Mouse (Mus musculus) embryonic facial prominence, embryonic 15.5 days (tissue): ENCODE measurements around the gene Tmbim6. TPM values are rescaled to one million over a fixed set of nuclear protein-coding genes. Genes with fewer than 3 reads are reported as not detected.

ENCODE experiments used
- ATAC-seq: fragments of 200-750 bp; cut with Nextera tagmentation; 2 replicates; pipeline ENCODE4 v1.8.0; 2017; ENCODE audit warnings: low read depth, moderate TSS enrichment; ENCODE audit not compliant: insufficient number of reproducible peaks, low FRiP score, low TSS enrichment
- H3K27ac ChIP-seq: fragments of 300-500 bp; sonication (generic); replicated peaks from 2 replicates; pipeline ENCODE4 v1.5.1; 2015; ENCODE audit warnings: mild to moderate bottlenecking, inconsistent platforms
- H3K27me3 ChIP-seq: fragments of 300-500 bp; sonication (generic); 2 replicates; pipeline ENCODE4 v1.6.1; 2015; ENCODE audit warnings: inconsistent platforms
- H3K36me3 ChIP-seq: fragments of 300-500 bp; sonication (generic); 2 replicates; pipeline ENCODE4 v1.6.1; 2015; ENCODE audit warnings: mild to moderate bottlenecking, inconsistent platforms
- H3K4me1 ChIP-seq: fragments of 300-500 bp; sonication (generic); 2 replicates; pipeline ENCODE4 v1.6.1; 2015; ENCODE audit warnings: inconsistent platforms
- H3K4me2 ChIP-seq: fragments of 300-500 bp; sonication (generic); replicated peaks from 2 replicates; pipeline ENCODE4 v1.6.1; 2015; ENCODE audit warnings: mild to moderate bottlenecking, inconsistent platforms
- H3K4me3 ChIP-seq: fragments of 300-500 bp; sonication (generic); replicated peaks from 2 replicates; pipeline ENCODE4 v1.5.1; 2015; ENCODE audit warnings: mild to moderate bottlenecking, inconsistent platforms
- H3K9ac ChIP-seq: fragments of 300-500 bp; sonication (generic); 2 replicates; pipeline ENCODE4 v1.6.1; 2015; ENCODE audit warnings: inconsistent platforms
- H3K9me3 ChIP-seq: fragments of 300-500 bp; sonication (generic); replicated peaks from 2 replicates; pipeline ENCODE4 v1.6.1; 2016; ENCODE audit warnings: inconsistent platforms
- WGBS: fragments of 180-500 bp; shearing (Covaris S2); methylation state at CpG from one replicate; pipeline ENCODE4 v1.1.7; 2015; 5-methylcytosine and 5-hydroxymethylcytosine counted together
- polyA plus RNA-seq: library from polyadenylated mRNA; unstranded; fragments of >200 nt; fragmentation: Nextera tagmentation; extraction: Ambion mirVana; gene quantifications from 2 replicates; pipeline ENCODE4 v1.2.1, GENCODE M21; 2015

Gene Tmbim6
- polyA plus RNA-seq, 1 experiment from 2014 or later: 362 TPM

DNA sequence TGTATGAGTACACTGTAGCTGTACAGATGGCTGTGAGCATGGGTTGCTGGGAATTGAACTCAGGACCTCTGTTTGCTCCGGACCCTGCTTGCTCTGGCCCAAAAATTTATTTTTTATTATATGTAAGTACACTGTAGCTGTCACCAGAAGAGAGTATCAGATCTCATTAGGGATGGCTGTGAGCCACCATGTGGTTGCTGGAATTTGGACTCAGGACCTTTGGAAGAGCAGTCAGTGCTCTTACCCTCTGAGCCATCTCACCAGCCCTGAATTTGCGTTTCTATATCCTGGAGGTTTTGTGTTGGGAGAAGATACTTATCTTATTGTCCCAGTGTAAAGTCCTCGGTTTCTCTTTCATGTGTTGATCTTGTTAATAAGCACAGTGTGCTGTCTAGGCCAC lies 5.9 kb upstream of the Tmbim6 start:
- Histone ChIP-seq H3K4me2 (no peak overlapping the region), H3K9me3 (no peaks in the 10 kb centered on the region), H3K36me3 (no peaks in the 10 kb centered on the region), H3K27ac (no peak overlapping the region), H3K4me1 (peaks cover 3% of the 10 kb centered on the region; the same call in 1 of the 2 replicates), H3K9ac (no peak overlapping the region; the same call in 1 of the 2 replicates), H3K4me3 (no peak overlapping the region), H3K27me3 (no peaks in the 10 kb centered on the region)
- WGBS: 67% methylated on average over 3 of the region's 3 CpGs
- ATAC-seq: no peak

DNA sequence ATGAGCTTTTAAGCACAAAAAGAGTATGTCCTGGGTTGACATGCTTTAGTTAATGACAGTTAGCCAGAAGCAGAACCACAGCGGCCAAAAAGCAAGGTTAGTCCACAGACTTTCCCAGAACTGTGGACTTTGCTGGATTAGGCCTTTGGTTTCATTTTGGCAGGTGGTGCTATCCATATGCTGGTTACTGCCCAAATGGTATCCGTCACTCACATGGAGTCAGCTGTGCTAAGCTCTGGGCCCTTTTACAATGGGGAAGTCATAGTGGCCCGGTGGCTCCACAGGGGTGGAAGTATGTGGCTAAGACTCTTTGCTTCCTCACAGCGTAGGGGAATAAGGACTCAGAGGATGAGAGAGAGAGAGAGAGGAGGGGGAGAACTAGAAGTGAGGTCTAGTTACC lies 4.7 kb upstream of the Tmbim6 start:
- 71% methylated on average over 4 of the region's 4 CpGs for WGBS
- H3K9ac ChIP-seq: no peak overlapping the region
- H3K4me3 ChIP-seq: no peak overlapping the region
- H3K27me3 ChIP-seq: no peaks in the 10 kb centered on the region
- no peaks in the 10 kb centered on the region for H3K9me3 ChIP-seq
- no peak overlapping the region for H3K27ac ChIP-seq
- no peaks in the 10 kb centered on the region for H3K36me3 ChIP-seq
- H3K4me2 ChIP-seq: no peak overlapping the region
- ATAC-seq: no peak
- peaks cover 8% of the 10 kb centered on the region for H3K4me1 ChIP-seq

DNA sequence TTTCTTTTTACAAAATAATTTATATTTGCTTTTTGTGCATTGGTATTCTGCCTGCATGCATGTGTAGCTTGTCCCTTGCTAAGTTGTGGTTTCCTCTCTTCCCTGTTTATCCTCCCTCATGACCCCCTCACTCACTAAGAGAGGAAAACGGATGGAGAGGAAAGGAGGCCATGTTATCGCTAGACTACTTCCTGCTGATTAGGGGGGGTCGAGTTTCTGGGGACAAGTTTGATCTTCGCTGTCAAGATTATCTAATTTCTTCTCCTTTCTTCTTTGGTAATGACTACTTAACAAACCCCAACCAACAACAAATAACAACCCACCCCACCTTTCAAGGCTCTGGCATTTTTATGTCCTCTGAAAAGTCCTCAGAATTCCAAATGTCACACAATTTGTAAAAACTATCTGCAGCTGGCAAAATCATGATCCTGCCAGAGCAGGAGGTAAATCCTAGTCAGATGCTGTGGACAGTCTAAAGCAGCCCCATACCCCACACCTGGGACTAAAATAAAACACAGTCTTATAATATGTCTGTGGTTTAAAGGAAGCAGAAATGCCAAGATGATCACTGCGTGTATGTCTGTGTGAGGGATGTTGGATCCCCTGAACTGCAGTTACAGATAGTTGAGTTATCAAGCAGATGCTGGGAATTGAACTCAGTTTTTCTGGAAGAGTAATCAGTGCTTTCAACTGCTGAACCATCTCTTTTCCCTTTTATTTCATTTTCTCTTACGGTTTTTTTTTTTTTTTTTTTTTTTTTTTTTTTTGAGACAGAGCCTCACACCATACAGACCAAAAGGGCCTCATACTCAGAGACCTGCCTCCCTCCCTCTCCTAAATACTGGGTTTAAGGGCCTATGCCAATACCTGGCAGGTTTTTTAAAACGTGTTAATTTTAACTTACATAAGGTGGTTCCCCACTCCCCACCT lies 1.9 kb upstream of the Tmbim6 start:
- no peak overlapping the region for H3K4me2 ChIP-seq
- no peak for ATAC-seq
- peaks cover 23% of the 10 kb centered on the region for H3K4me1 ChIP-seq
- H3K9me3 ChIP-seq: no peaks in the 10 kb centered on the region
- H3K9ac ChIP-seq: no peak overlapping the region
- H3K36me3 ChIP-seq: no peaks in the 10 kb centered on the region
- 61% methylated on average over 7 of the region's 7 CpGs for WGBS
- no peak overlapping the region for H3K27ac ChIP-seq
- no peak overlapping the region for H3K4me3 ChIP-seq
- no peaks in the 10 kb centered on the region for H3K27me3 ChIP-seq

DNA sequence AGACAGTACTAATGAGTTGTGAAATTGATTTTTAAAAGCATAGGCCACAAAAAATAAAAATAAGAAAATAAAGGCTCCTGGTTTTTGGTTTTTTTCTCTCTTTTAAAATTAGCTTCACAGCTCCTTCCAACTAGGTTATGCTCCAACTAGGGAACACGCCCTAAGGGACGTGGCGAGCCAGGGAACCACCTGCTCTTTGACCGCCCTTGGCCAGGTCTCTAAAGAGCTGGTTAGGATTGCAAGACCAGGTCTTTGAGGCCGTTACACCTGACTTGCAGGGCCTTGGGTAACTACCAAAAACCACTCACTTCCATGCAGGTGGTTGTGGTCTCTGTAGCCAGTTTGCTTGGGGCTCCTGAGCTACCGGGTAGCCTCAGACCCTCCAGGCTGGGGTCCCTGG lies 707 bp upstream of the Tmbim6 start:
- Histone ChIP-seq H3K9me3 (no peaks in the 10 kb centered on the region), H3K9ac (0 out of 2 replicates have a peak overlapping the region, but pooled peaks have one; percentile 35), H3K27ac (peak overlapping the region; percentile 67), H3K4me2 (peak overlapping the region; percentile 71), H3K27me3 (no peaks in the 10 kb centered on the region), H3K36me3 (no peaks in the 10 kb centered on the region), H3K4me3 (peak overlapping the region; percentile 90), H3K4me1 (peaks cover 36% of the 10 kb centered on the region)
- no peak for ATAC-seq
- WGBS: 80% methylated on average over 6 of the region's 6 CpGs

DNA sequence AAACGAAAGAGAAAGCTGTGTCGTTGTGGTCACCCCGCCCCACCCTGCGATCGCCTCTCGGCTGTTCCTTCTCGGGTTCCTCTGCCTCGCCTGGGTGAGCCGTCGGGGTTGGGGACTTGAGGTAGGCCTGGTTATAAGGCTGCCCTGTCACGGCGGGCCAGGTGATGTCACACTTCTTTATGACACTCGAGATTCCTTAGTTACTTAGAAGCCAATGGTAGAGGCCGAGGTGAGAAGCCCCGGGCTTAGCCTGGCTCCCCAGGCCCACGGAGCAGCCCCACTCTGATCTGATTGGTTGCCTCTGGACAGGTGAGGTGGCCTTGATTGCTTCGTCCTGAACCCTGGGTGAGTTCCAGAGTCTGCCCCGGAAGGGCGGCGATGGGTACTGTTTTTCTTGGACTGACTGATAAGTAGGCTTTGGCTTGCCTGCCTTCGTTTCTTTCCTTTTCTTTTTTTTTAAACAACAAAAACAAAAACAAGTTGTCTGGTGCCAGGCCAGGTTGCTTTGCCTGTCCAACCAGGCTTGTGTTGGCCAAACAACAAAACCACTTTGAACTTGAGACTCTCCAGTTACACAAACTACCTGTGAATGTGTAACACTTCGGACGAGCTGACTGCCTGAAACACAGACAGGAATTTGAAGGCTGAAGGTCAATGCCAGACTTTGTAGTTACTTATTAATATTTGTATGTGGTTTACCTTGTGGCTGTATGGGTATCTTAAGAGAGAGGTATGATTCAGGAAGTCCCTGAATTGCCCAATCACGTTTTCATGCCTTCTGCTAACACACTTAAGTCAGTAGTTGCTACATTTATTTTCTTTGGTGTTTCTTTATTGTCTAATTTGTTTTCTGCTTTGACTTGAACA lies 937 bp downstream of the Tmbim6 start:
- H3K4me1 ChIP-seq: peaks cover 41% of the 10 kb centered on the region
- no peaks in the 10 kb centered on the region for H3K36me3 ChIP-seq
- H3K27me3 ChIP-seq: no peaks in the 10 kb centered on the region
- peak overlapping the region; percentile 79 for H3K4me2 ChIP-seq
- WGBS: 4% methylated on average over 24 of the region's 24 CpGs
- H3K9ac ChIP-seq: peak overlapping the region; percentile 85
- H3K9me3 ChIP-seq: no peaks in the 10 kb centered on the region
- H3K4me3 ChIP-seq: peak overlapping the region; percentile 90
- ATAC-seq: peak; percentile 25; the same call in 1 of the 2 replicates
- peak overlapping the region; percentile 97 for H3K27ac ChIP-seq

DNA sequence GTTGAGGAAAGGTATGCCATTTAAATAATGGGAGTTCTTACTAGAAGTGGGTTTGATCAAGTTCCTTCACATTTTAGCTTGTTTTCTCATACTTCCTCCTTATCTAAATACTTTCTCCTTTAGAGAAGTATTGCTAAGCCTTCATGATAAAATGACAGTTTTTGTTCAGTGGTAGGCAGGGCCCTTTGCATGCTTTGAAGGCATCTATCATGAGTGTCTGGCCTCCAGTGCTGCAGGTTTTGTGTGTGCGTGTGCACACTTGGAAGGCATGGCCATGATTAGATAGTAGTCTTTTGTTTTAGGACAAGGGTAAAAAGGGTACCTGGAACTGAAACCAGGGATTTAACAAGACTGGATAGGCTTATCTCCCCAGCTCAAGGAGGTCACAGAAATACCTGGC lies 3.8 kb downstream of the Tmbim6 start:
- Histone ChIP-seq H3K4me3 (no peak overlapping the region), H3K9ac (no peak overlapping the region), H3K27me3 (no peaks in the 10 kb centered on the region), H3K9me3 (no peaks in the 10 kb centered on the region), H3K4me1 (peaks cover 55% of the 10 kb centered on the region), H3K4me2 (no peak overlapping the region), H3K36me3 (0 out of 2 replicates have a peak, but pooled peaks cover 2% of the 10 kb centered on the region), H3K27ac (no peak overlapping the region)
- no peak for ATAC-seq
- 82% methylated on average over 1 of the region's 1 CpGs for WGBS

DNA sequence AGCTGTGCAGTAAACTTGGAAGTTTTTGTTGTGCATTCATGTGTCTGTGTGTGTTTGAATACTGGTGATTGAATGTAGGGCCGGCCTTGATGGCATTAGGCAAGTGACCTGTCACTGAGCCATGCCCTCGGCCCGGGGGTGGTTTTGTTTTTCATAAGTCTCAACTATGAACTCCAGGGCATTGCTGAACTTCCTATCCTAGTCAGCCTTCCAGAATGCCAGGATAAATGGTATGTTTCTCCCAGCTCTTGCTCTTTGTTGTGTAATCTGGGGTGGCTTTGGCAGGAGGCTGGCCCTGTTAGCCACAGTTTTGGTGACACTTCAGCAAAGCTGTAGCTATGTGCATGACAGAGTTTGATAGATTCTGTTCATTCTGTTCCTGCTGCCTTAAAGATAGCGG lies 4.2 kb downstream of the Tmbim6 start:
- Histone ChIP-seq H3K27me3 (no peaks in the 10 kb centered on the region), H3K9me3 (no peaks in the 10 kb centered on the region), H3K4me2 (no peak overlapping the region), H3K36me3 (0 out of 2 replicates have a peak, but pooled peaks cover 3% of the 10 kb centered on the region), H3K27ac (no peak overlapping the region), H3K4me1 (peaks cover 55% of the 10 kb centered on the region), H3K4me3 (no peak overlapping the region), H3K9ac (no peak overlapping the region)
- 64% methylated on average over 4 of the region's 4 CpGs for WGBS
- no peak for ATAC-seq

DNA sequence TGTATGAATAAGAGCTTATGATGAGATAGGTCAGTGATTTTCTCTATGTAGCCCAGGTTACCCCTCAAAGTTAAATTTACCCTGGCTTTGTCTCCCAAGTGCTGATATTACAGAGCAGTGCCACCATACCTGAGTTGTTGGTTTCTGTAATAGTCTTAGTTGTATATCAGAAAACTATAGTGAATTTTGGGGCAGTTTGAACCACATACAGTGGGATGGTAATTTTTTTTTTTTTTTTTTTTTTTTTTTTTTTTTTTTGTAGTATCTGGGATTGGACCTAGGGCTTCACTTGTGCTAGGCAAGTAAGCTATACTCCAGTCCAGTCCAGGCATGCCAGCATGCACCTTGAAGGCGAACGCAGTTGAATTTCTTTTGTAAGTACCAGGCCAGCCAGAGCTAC lies 4.9 kb downstream of the Tmbim6 start:
- Histone ChIP-seq H3K4me3 (no peak overlapping the region), H3K27me3 (no peaks in the 10 kb centered on the region), H3K4me2 (no peak overlapping the region), H3K9ac (no peak overlapping the region), H3K36me3 (peaks cover 9% of the 10 kb centered on the region), H3K27ac (no peak overlapping the region), H3K4me1 (peaks cover 50% of the 10 kb centered on the region), H3K9me3 (no peaks in the 10 kb centered on the region)
- no peak for ATAC-seq
- 75% methylated on average over 2 of the region's 2 CpGs for WGBS

DNA sequence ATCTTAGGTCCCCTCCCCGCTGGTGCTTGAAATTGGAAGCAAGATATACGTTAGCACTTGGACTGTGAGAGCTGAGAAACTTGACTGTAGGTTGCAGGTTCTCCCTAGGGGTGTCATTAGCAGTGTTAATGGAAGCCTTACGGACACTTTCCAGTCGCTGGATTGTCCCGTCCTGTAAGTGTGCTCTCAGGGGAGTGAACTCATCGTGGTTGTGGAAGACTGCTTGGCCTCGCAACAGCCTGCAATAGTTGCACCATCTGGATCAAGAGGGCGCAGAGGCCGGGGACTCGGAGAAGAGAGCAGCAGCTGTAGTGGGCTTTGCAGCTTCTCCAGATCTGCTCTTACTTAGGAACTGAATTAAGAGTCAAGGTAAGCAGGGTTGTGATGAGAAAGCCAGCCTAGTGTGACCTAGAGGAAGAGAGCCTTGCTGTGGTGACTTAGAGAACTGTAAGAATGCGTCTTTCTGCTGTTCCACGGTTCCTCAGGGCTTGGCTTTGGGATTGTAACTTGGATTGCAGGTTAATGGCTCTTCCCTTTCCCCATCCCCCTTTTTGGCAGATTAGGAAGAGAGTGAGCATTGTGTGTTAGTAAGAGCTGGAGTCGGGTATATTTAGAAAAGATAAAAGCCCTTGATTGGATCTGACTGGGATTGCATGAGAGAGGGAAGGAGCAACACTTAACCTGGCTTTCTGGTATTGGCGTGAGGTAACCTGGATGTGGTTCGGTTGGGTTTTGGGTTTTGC lies 7.0 kb downstream of the Tmbim6 start:
- H3K36me3 ChIP-seq: peaks cover 27% of the 10 kb centered on the region
- H3K9ac ChIP-seq: no peak overlapping the region
- H3K27ac ChIP-seq: 0 out of 2 replicates have a peak overlapping the region, but pooled peaks have one; percentile 7
- H3K4me2 ChIP-seq: no peak overlapping the region
- H3K4me1 ChIP-seq: peaks cover 42% of the 10 kb centered on the region
- 64% methylated on average over 15 of the region's 15 CpGs for WGBS
- no peak; the same call in 1 of the 2 replicates for ATAC-seq
- H3K4me3 ChIP-seq: no peak overlapping the region
- H3K9me3 ChIP-seq: no peaks in the 10 kb centered on the region
- no peaks in the 10 kb centered on the region for H3K27me3 ChIP-seq

DNA sequence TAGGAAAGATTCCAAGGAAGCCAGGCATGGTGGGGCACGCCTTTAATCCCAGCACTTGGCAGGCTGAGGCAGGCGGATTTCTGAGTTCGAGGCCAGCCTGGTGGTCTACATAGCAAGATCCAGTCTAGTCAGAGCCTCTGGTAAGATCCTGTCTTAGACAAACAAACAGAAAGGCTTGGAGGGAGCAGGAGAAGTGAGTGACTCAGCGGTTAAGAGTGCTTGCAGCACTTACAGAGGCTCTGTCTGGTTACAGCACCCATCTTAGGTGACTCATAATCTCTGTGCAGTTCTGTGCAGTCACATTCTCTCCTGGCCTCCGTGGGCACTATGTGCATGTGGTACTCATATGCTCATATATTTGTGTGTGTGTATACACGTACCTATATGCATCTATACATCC lies 7.9 kb downstream of the Tmbim6 start:
- Histone ChIP-seq H3K4me2 (no peak overlapping the region), H3K4me1 (peaks cover 33% of the 10 kb centered on the region), H3K9ac (no peak overlapping the region), H3K27me3 (no peaks in the 10 kb centered on the region), H3K9me3 (no peaks in the 10 kb centered on the region), H3K36me3 (peaks cover 36% of the 10 kb centered on the region), H3K27ac (no peak overlapping the region), H3K4me3 (no peak overlapping the region)
- WGBS: 85% methylated on average over 6 of the region's 6 CpGs
- no peak for ATAC-seq
